Mouse (Mus musculus): ENCODE results near the gene Tnfsf4. TPM values are rescaled to one million over a fixed set of nuclear protein-coding genes. Genes with fewer than 3 reads are reported as not detected.
A peak's percentile ranks its signal among the peaks of the same experiment; 100 is the strongest.

The Tnfsf4 gene
- polyA plus RNA-seq, 1 experiment, result not detected

GRCm38 (mm10) chr1:161420646-161421045 is 25.4 kb downstream of the Tnfsf4 start:
- Histone ChIP-seq H3K27ac (replicated peaks; ENCODE audit: low read depth, low read length) (no peak overlapping the region), H3K4me1 (ENCODE audit: control insufficient read depth, insufficient read depth, insufficient read length, low read length) (no peaks in the 10 kb centered on the region), H3K4me3 (ENCODE audit: insufficient read depth, low read depth, low read length) (no peak overlapping the region)

- Histone ChIP-seq H3K4me1 (ENCODE audit: control insufficient read depth, insufficient read depth, insufficient read length, low read length) (no peaks in the 10 kb centered on the region), H3K4me3 (ENCODE audit: insufficient read depth, low read depth, low read length) (no peak overlapping the region), H3K27ac (replicated peaks; ENCODE audit: low read depth, low read length) (no peak overlapping the region)
Observed at GRCm38 (mm10) chr1:161426277-161427056, 31.3 kb downstream of the Tnfsf4 start.

- H3K4me3 ChIP-seq (ENCODE audit: insufficient read depth, low read depth, low read length), result no peak overlapping the region
- no peak overlapping the region for H3K27ac ChIP-seq (replicated peaks; ENCODE audit: low read depth, low read length)
- H3K4me1 ChIP-seq (ENCODE audit: control insufficient read depth, insufficient read depth, insufficient read length, low read length), result no peaks in the 10 kb centered on the region
Observed at GRCm38 (mm10) chr1:161427057-161427311, 31.8 kb downstream of the Tnfsf4 start.

- Histone ChIP-seq H3K27ac (replicated peaks; ENCODE audit: low read depth, low read length) (no peak overlapping the region), H3K4me3 (ENCODE audit: insufficient read depth, low read depth, low read length) (no peak overlapping the region), H3K4me1 (ENCODE audit: control insufficient read depth, insufficient read depth, insufficient read length, low read length) (no peaks in the 10 kb centered on the region)
Observed at GRCm38 (mm10) chr1:161435781-161436180, 40.6 kb downstream of the Tnfsf4 start.

GRCm38 (mm10) chr1:161436503-161436902 is 41.3 kb downstream of the Tnfsf4 start:
- Histone ChIP-seq H3K4me1 (ENCODE audit: control insufficient read depth, insufficient read depth, insufficient read length, low read length) (no peaks in the 10 kb centered on the region), H3K27ac (replicated peaks; ENCODE audit: low read depth, low read length) (no peak overlapping the region), H3K4me3 (ENCODE audit: insufficient read depth, low read depth, low read length) (no peak overlapping the region)

- H3K4me1 ChIP-seq (ENCODE audit: control insufficient read depth, insufficient read depth, insufficient read length, low read length), result peaks cover 5% of the 10 kb centered on the region; the same call in 1 of the 2 replicates
- H3K27ac ChIP-seq (replicated peaks; ENCODE audit: low read depth, low read length), result no peak overlapping the region
Observed at GRCm38 (mm10) chr1:161444858-161445257, 49.6 kb downstream of the Tnfsf4 start.

GRCm38 (mm10) chr1:161451683-161452245 is 56.6 kb downstream of the Tnfsf4 start:
- H3K27ac ChIP-seq (replicated peaks; ENCODE audit: low read depth, low read length), result no peak overlapping the region
- H3K4me3 ChIP-seq (ENCODE audit: insufficient read depth, low read depth, low read length), result no peak overlapping the region

More at GRCm38 (mm10) chr1:161444858-161445257, 49.6 kb downstream of the Tnfsf4 start:
- no peak overlapping the region for H3K4me3 ChIP-seq (ENCODE audit: insufficient read depth, low read depth, low read length)

GRCm38 (mm10) chr1:161452250-161452649 is 57.0 kb downstream of the Tnfsf4 start:
- H3K4me1 ChIP-seq (ENCODE audit: control insufficient read depth, insufficient read depth, insufficient read length, low read length), result no peaks in the 10 kb centered on the region
- H3K4me3 ChIP-seq (ENCODE audit: insufficient read depth, low read depth, low read length), result no peak overlapping the region
- H3K27ac ChIP-seq (replicated peaks; ENCODE audit: low read depth, low read length), result no peak overlapping the region

More at GRCm38 (mm10) chr1:161451683-161452245, 56.6 kb downstream of the Tnfsf4 start:
- H3K4me1 ChIP-seq (ENCODE audit: control insufficient read depth, insufficient read depth, insufficient read length, low read length), result no peaks in the 10 kb centered on the region

GRCm38 (mm10) chr1:161463388-161464085 is 68.3 kb downstream of the Tnfsf4 start:
- H3K27ac ChIP-seq (replicated peaks; ENCODE audit: low read depth, low read length), result peak overlapping the region; percentile 79
- no peak overlapping the region for H3K4me3 ChIP-seq (ENCODE audit: insufficient read depth, low read depth, low read length)

More at GRCm38 (mm10) chr1:161463388-161464085, 68.3 kb downstream of the Tnfsf4 start:
- peaks cover 3% of the 10 kb centered on the region for H3K4me1 ChIP-seq (ENCODE audit: control insufficient read depth, insufficient read depth, insufficient read length, low read length)

Other genes starting within 250 kb of the Tnfsf4 start
- not detected in 2 replicates for gene Tex50, start 236.1 kb upstream of the Tnfsf4 start, polyA plus RNA-seq (2012; ENCODE audit: insufficient read depth, insufficient read length, missing spikeins)
- gene Prdx6, start 144.2 kb upstream of the Tnfsf4 start, polyA plus RNA-seq (2012; ENCODE audit: insufficient read depth, insufficient read length, missing spikeins), result 268 and 347 TPM in 2 replicates
- gene Tnfsf18, start 99.2 kb downstream of the Tnfsf4 start, polyA plus RNA-seq (2012; ENCODE audit: insufficient read depth, insufficient read length, missing spikeins), result not detected in 2 replicates

Data from brown adipose tissue, adult 24 weeks (tissue).